Mouse (Mus musculus) right cerebral cortex, adult 18-20 months (tissue): ENCODE measurements around the gene Fam206a.

ENCODE experiments used
- DNase-seq: peaks from one replicate; pipeline ENCODE4 v3.0.0; 2022; ENCODE audit warnings: mixed read lengths

Fam206a gene

DNA sequence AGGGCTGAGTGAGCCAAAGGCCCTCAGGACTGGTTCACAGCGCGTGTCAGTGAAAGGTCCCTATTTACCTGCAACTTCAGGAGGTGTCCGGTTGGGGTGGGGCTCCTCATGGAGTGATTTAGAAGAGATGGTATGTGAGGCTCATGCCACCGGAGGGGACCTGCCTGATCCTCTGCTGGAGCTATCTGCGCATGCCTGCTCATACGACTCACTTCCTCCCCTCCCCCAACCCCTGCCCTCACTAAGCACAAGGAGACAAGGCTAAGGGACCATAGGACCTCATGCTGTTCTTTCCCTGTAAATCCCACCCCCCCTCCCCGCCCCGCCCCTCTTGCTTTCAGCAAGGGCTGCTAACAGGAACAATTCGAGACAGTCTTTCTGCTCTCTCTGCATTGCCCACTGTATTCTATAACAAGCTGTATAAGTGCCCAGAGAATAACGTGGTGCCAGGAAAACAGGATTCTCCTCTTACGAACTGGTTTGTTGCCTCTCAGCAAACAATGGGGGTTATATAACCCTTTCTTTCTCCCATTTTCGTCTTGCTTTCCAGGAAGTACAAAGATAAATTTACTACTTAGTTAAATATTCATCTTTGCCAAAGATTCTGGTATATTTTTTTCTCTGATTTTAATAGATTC lies 43.9 kb downstream of the Fam206a start:
- no peak for DNase-seq

DNA sequence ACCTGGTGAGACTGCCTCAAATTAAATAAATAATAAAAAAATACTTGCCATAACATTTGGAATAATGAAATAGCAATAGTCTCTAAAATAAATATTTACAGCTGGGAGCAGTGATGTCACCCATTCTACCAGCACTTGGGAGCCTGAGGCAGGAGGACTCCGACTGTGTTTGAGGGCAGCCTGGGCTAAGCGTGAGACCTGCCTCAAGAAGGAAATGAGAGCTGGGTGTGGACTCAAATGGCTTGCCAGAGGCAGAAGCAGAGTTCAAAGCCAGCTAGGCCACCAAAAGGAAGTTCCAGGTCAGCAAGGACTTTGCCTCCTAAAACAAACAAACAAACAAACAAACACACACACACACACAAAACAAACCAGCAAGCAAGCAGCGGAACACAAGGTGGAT lies 45.3 kb downstream of the Fam206a start:
- DNase-seq, result no peak

DNA sequence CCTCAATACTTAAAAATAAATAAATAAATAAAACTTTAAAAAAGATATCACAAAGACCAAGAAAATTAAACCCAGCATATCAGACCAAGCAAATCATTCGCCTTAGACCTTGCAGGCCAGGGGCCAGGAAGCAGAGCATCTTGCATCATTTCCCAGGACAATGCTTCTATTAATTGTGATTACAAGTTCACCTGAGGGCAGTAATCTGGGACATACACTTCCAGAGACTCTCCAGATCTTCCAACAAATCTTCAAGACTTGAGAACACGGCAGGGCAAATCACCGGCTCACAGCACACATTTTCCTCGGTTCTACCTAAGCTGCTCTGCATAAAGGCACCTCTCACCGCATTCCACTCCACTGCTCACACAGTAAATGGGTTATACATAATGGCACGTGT lies 45.9 kb downstream of the Fam206a start:
- DNase-seq, result no peak

DNA sequence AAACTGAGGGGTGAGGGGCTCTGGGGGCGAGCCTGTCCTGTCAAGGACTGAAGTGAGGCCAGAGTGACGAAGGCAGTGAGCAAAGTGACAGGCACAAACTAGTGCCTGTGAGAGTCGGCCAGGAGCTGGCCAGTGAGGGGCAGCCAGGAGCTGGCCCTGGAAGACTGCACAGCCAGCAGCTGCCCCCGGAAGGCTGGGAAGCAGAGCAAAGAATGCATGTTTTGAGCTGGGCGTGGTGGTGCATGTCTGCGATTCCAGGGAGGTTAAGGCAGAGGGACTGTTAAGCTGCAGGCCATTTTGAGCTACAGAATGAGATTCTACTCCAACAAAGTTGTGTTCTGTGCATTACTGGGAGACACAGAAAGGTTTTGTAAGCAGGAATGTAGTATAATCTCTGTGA lies 48.6 kb downstream of the Fam206a start:
- DNase-seq, result no peak

DNA sequence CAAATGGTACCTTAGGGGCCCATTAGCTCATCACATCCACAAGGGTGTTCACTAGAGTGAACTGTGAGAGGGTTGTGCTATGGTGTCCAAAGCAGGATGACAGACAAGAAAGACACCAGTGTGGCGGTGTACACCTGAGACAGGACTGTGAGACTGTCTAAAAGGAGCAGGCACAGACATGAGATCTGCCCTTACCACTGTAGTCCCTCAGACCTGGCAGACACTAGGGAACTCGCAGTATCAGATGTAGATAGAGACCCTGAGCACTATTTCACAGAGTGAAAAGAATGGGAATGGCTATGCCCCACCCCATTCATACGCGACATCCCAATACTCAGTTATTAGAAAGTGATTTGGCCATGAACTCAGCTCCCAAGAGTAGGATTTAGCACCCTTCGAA lies 53.8 kb downstream of the Fam206a start:
- no peak for DNase-seq

DNA sequence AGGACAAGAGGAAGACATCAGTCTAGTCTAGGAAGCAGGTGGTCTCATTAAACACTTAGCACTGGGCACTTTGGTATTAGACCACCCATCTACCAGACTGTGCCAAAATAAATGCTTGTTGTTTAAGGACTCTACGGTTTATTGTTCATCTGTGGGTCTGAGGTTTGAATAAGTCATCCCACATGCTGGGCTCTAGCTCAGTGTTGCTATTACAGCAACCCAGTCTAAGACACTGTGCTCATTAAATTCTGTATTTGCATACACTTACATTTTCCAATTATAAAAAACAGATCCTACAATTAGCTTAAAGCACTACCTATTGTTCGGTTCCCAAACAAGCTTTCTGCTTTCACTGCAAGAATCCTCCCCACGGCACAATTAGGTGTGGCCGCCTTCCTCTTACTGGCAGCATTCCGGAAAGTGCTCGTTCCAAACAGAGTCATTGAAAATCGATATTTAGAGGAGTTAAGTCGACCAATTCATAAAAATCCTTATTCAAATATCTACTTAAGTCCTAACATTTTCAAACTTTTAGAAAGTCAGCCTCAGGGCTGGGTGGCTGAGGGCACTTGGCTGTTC lies 54.3 kb downstream of the Fam206a start:
- no peak for DNase-seq

DNA sequence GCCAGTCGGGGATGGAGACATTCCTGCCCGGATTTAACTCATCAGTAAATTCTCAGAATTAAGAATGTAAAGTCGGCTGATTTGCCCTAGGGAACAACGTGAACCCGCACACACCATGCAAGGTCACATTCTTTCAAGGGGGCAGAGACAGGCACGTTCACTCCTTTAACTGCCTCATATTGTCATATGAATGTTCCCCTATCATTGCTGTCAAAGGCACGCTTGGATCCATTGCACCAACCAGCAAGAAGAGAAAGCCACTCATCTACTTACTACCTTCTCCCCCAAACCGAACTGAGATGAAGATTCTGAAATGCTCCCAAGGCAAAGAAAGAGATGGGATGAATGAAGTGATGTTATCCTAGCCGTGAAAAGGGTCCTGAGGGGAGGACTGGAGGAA lies 56.6 kb downstream of the Fam206a start:
- DNase-seq, result no peak
